Mouse (Mus musculus) brain, embryonic 14.5 days (tissue): ENCODE data around the gene Defb19. TPM values are rescaled to one million over a fixed set of nuclear protein-coding genes. Genes with fewer than 3 reads are reported as not detected.

ENCODE experiments used
- DNase-seq: peaks from one replicate; pipeline ENCODE4 v3.0.0-alpha.2; 2011; ENCODE audit warnings: low read depth
- CTCF ChIP-seq: fragments of 200-500 bp; IDR thresholded peaks from 2 replicates; pipeline ENCODE4 v1.5.1; 2012; ENCODE audit warnings: inconsistent platforms, mild to moderate bottlenecking, moderate library complexity, borderline replicate concordance; ENCODE audit not compliant: insufficient read depth, insufficient read length; ENCODE audit errors: extremely low read depth
- POLR2A ChIP-seq: fragments of 200-500 bp; IDR thresholded peaks from 2 replicates; pipeline ENCODE4 v1.6.1; 2012; ENCODE audit warnings: mild to moderate bottlenecking, inconsistent platforms, borderline replicate concordance; ENCODE audit not compliant: poor library complexity, insufficient read depth, insufficient read length, severe bottlenecking; ENCODE audit errors: extremely low read depth
- polyA plus RNA-seq: library from polyadenylated mRNA; depleted of rRNA; stranded (reverse); fragments of >200 nt; gene quantifications from 2 replicates; pipeline ENCODE4 v1.2.3, GENCODE M21; 2012; rRNA removed

Defb19 gene
- polyA plus RNA-seq, 1 experiment: not detected

- TF ChIP-seq POLR2A (no peak), CTCF (no peak)
These were observed 38.1 kb downstream of the Defb19 start for GRCm38 (mm10) chr2:152541979-152542378.

GRCm38 (mm10) chr2:152539944-152540710 is 40.0 kb downstream of the Defb19 start, which contains the start of gene Defb29:
Gene Defb29, minus strand, starts transcription at chr2:152540098.
- TF ChIP-seq POLR2A (no peak), CTCF (peak; percentile 33; the same call in 1 of the 2 replicates)
- DNase-seq: no peak

More at GRCm38 (mm10) chr2:152541979-152542378, 38.1 kb downstream of the Defb19 start:
- no peak for DNase-seq

Other genes with a start within 250 kb of the Defb19 start
- gene Rbck1, start 247.7 kb downstream of the Defb19 start, polyA plus RNA-seq: 246 and 256 TPM in 2 replicates
- 0.62 and 0.70 TPM in 2 replicates for gene Trib3, start 236.3 kb downstream of the Defb19 start, polyA plus RNA-seq
- gene Nrsn2, start 203.7 kb downstream of the Defb19 start, polyA plus RNA-seq: 25.8 and 33.1 TPM in 2 replicates
- 87.0 and 105 TPM in 2 replicates for gene Sox12, start 182.2 kb downstream of the Defb19 start, polyA plus RNA-seq
- gene Zcchc3, start 165.3 kb downstream of the Defb19 start, polyA plus RNA-seq: 18.1 and 19.9 TPM in 2 replicates
- 1.4 and 2.6 TPM in 2 replicates for gene 6820408C15Rik, start 164.7 kb downstream of the Defb19 start, polyA plus RNA-seq
- gene Defb23, start 115.7 kb downstream of the Defb19 start, polyA plus RNA-seq: not detected in 2 replicates
- gene Defb20, start 103.2 kb downstream of the Defb19 start, polyA plus RNA-seq: 0.15 TPM in 1 of 2 replicates, not detected in the other
- gene Defb22, start 90.2 kb downstream of the Defb19 start, polyA plus RNA-seq: not detected in 2 replicates
- gene Defb26, start 68.6 kb downstream of the Defb19 start, polyA plus RNA-seq: not detected in 2 replicates
- not detected in 2 replicates for gene Defb28, start 62.1 kb downstream of the Defb19 start, polyA plus RNA-seq
- not detected in 2 replicates for gene Defb29, start 40.2 kb downstream of the Defb19 start, polyA plus RNA-seq
- not detected in 2 replicates for gene Gm17416, start 11.0 kb downstream of the Defb19 start, polyA plus RNA-seq
- gene Defb21, start 7.6 kb downstream of the Defb19 start, polyA plus RNA-seq: not detected in 2 replicates
- not detected in 2 replicates for gene Defb45, start 19.1 kb upstream of the Defb19 start, polyA plus RNA-seq
- not detected in 2 replicates for gene Defb36, start 24.0 kb upstream of the Defb19 start, polyA plus RNA-seq
- gene Defb25, start 42.7 kb upstream of the Defb19 start, polyA plus RNA-seq: not detected in 2 replicates
- 0.33 and 0.48 TPM in 2 replicates for gene Rem1, start 46.6 kb upstream of the Defb19 start, polyA plus RNA-seq
- gene H13, start 89.1 kb upstream of the Defb19 start, polyA plus RNA-seq: 188 and 200 TPM in 2 replicates
- gene Mcts2, start 106.7 kb upstream of the Defb19 start, polyA plus RNA-seq: 19.7 and 22.9 TPM in 2 replicates
- 126 TPM in 2 replicates for gene Id1, start 155.9 kb upstream of the Defb19 start, polyA plus RNA-seq
- 4.3 and 4.8 TPM in 2 replicates for gene Cox4i2, start 173.9 kb upstream of the Defb19 start, polyA plus RNA-seq